9 mouse cellular contexts compared by ENCODE assay signal in genomic region chr16:24424356-24424977, GRCm38 (mm10). TPM values are rescaled to one million over a fixed set of nuclear protein-coding genes. Genes with fewer than 3 reads are reported as not detected.
DNase-seq lines count a peak whose midpoint lies in the region; ATAC-seq and TF ChIP-seq lines count a peak whose summit lies in the region.
"Had no signal": no experiment of that assay in that cellular context is flagged by ENCODE, and none has a peak within 500 bp of the region (broad histone marks: within the 10 kb centered on the region; RNA-seq: fewer than 3 reads in every experiment).

No protein-coding gene starts in this region.

- peak overlapping the region; percentile 63 for H3K9ac ChIP-seq in heart, embryonic 13.5 days
- no peak overlapping the region for H3K9ac ChIP-seq in midbrain, embryonic 15.5 days
- H3K9ac ChIP-seq in midbrain, postnatal 0 days (replicated peaks; ENCODE audit: low read length, poor library complexity, severe bottlenecking): no peak overlapping the region
- no peak overlapping the region for H3K9ac ChIP-seq in limb, embryonic 14.5 days (ENCODE audit: low read depth, low read length, severe bottlenecking)

- no peak for TF ChIP-seq POLR2A in limb, embryonic 14.5 days (IDR thresholded peaks at IDR 0.05; ENCODE audit: borderline replicate concordance, extremely low read depth, insufficient read depth, insufficient read length)

- ATAC-seq in heart, embryonic 13.5 days (ENCODE audit: extremely low read depth, insufficient number of reproducible peaks, low FRiP score, low TSS enrichment): no peak
- no peak for ATAC-seq in midbrain, embryonic 15.5 days (replicated peaks)
- ATAC-seq in midbrain, postnatal 0 days (ENCODE audit: low FRiP score): no peak
- ATAC-seq in limb, embryonic 14.5 days (ENCODE audit: low FRiP score, low read depth): no peak
- ATAC-seq in inflammation-experienced regulatory T-cells, adult 6 months: no peak

- 33% methylated on average over 12 of the region's 12 CpGs for WGBS in heart, embryonic 13.5 days
- WGBS in midbrain, embryonic 15.5 days: 83% methylated on average over 12 of the region's 12 CpGs
- 77% methylated on average over 12 of the region's 12 CpGs for WGBS in midbrain, postnatal 0 days
- WGBS in limb, embryonic 14.5 days: 55% methylated on average over 12 of the region's 12 CpGs

- no peaks in the 10 kb centered on the region for H3K9me3 ChIP-seq in heart, embryonic 13.5 days
- H3K9me3 ChIP-seq in midbrain, embryonic 15.5 days: no peaks in the 10 kb centered on the region
- no peaks in the 10 kb centered on the region for H3K9me3 ChIP-seq in midbrain, postnatal 0 days (ENCODE audit: low read length)
- no peaks in the 10 kb centered on the region for H3K9me3 ChIP-seq in limb, embryonic 14.5 days (ENCODE audit: control insufficient read depth, low read length)

- DNase-seq in heart, adult 8-10 months (ENCODE audit: low spot score): no peak
- DNase-seq in midbrain, postnatal 0 days (ENCODE audit: low spot score): no peak
- DNase-seq in limb, embryonic 14.5 days (ENCODE audit: low spot score): no peak
- DNase-seq in lung, postnatal 14 days: no peak
- DNase-seq: spleen, adult 18-20 months; thymus, postnatal 36 days had no signal

- H3K4me3 ChIP-seq in heart, embryonic 13.5 days: no peak overlapping the region
- H3K4me3 ChIP-seq in midbrain, embryonic 15.5 days: no peak overlapping the region
- H3K4me3 ChIP-seq in midbrain, postnatal 0 days (ENCODE audit: low read depth, low read length): no peak overlapping the region
- no peak overlapping the region for H3K4me3 ChIP-seq in limb, embryonic 14.5 days (replicated peaks; ENCODE audit: low read length)

- no peak for TF ChIP-seq CTCF in midbrain, postnatal 0 days (IDR thresholded peaks at IDR 0.05)

- peaks cover 98% of the 10 kb centered on the region for H3K4me1 ChIP-seq in heart, embryonic 13.5 days
- H3K4me1 ChIP-seq in midbrain, embryonic 15.5 days: peaks cover 13% of the 10 kb centered on the region
- peaks cover 14% of the 10 kb centered on the region; the same call in 1 of the 2 replicates for H3K4me1 ChIP-seq in midbrain, postnatal 0 days (ENCODE audit: insufficient read depth, low read length)
- peaks cover 15% of the 10 kb centered on the region for H3K4me1 ChIP-seq in limb, embryonic 14.5 days (ENCODE audit: control insufficient read depth, insufficient read depth, low read length)

- no peaks in the 10 kb centered on the region for H3K27me3 ChIP-seq in heart, embryonic 13.5 days (replicated peaks)
- no peaks in the 10 kb centered on the region for H3K27me3 ChIP-seq in midbrain, embryonic 15.5 days (replicated peaks)
- H3K27me3 ChIP-seq in midbrain, postnatal 0 days (ENCODE audit: insufficient read depth, low read length): no peaks in the 10 kb centered on the region; the same call in 1 of the 2 replicates
- H3K27me3 ChIP-seq in limb, embryonic 14.5 days (ENCODE audit: control insufficient read depth, insufficient read depth, low read length): no peaks in the 10 kb centered on the region

- H3K27ac ChIP-seq in heart, embryonic 13.5 days (replicated peaks): peak overlapping the region; percentile 87
- 0 out of 2 replicates have a peak overlapping the region, but pooled peaks have one; percentile 6 for H3K27ac ChIP-seq in midbrain, embryonic 15.5 days
- H3K27ac ChIP-seq in midbrain, postnatal 0 days (ENCODE audit: low read depth, low read length): no peak overlapping the region
- peak overlapping the region; percentile 15; the same call in 1 of the 2 replicates for H3K27ac ChIP-seq in limb, embryonic 14.5 days (replicated peaks; ENCODE audit: low read depth, low read length)

- H3K4me2 ChIP-seq in heart, embryonic 13.5 days: peak overlapping the region; percentile 6
- no peak overlapping the region for H3K4me2 ChIP-seq in midbrain, embryonic 15.5 days
- H3K4me2 ChIP-seq in midbrain, postnatal 0 days (ENCODE audit: low read depth, low read length, poor library complexity, severe bottlenecking): no peak overlapping the region
- H3K4me2 ChIP-seq in limb, embryonic 14.5 days (replicated peaks; ENCODE audit: low read depth, low read length, severe bottlenecking): no peak overlapping the region

- peaks cover 11% of the 10 kb centered on the region; the same call in 1 of the 2 replicates for H3K36me3 ChIP-seq in heart, embryonic 13.5 days
- H3K36me3 ChIP-seq in midbrain, embryonic 15.5 days (replicated peaks): no peaks in the 10 kb centered on the region
- no peaks in the 10 kb centered on the region for H3K36me3 ChIP-seq in midbrain, postnatal 0 days (ENCODE audit: insufficient read depth, low read length)
- 0 out of 2 replicates have a peak, but pooled peaks cover 2% of the 10 kb centered on the region for H3K36me3 ChIP-seq in limb, embryonic 14.5 days (ENCODE audit: control insufficient read depth, insufficient read depth, low read length)

RNA-seq across cellular contexts. Expression of gene Lpp, which starts 31.2 kb away (rescaled TPM):
- 37.9 and 39.8 TPM in 2 replicates for polyA plus RNA-seq in heart, embryonic 13.5 days (2015; fragmentation: Nextera tagmentation; extraction: Ambion mirVana)
- 10 to 100 TPM; 21.5 to 24.7 (median 23.3) TPM for total RNA-seq in heart, adult 8-10 months (2022)
- 10.4 and 12.2 TPM in 2 replicates for polyA plus RNA-seq in midbrain, embryonic 15.5 days (2015; fragmentation: Nextera tagmentation; extraction: Ambion mirVana)
- 11.8 and 15.9 TPM in 2 replicates for total RNA-seq in midbrain, postnatal 0 days (2014; rRNA removed)
- 5.9 and 7.9 TPM in 2 replicates for polyA plus RNA-seq in midbrain, postnatal 0 days (2015; fragmentation: Nextera tagmentation; extraction: Ambion mirVana)
- 15.1 and 16.5 TPM in 2 replicates for polyA plus RNA-seq in limb, embryonic 14.5 days (2012; rRNA removed)
- polyA plus RNA-seq in limb, embryonic 14.5 days (2014; fragmentation: Nextera tagmentation; extraction: Ambion mirVana): 46.7 and 52.4 TPM in 2 replicates
- polyA plus RNA-seq in inflammation-experienced regulatory T-cells, adult 6 months (2017; shearing (Covaris generic)): 10 to 100 TPM; 13.0 to 22.8 (median 20.9) TPM
